Mouse (Mus musculus): ENCODE data around the gene Tet3.

GRCm38 (mm10) chr6:83411635-83412361, 47.1 kb downstream of the Tet3 start:
- TF ChIP-seq CTCF (IDR thresholded peaks at IDR 0.05; ENCODE audit: borderline replicate concordance, insufficient read depth, low read length) (no peak), POLR2A (IDR thresholded peaks at IDR 0.05; ENCODE audit: low read depth, low read length) (no peak)
